Mouse (Mus musculus) liver, embryonic 16.5 days (tissue): ENCODE measurements at regions not wholly inside any gene's neighbourhood (a gene's known extent, or its start where the extent isn't known, plus 50 kb on each side); places are given as distances from the start of the nearest gene placed in this dataset.

Source experiments
- ATAC-seq: fragments of 200-750 bp; cut with Nextera tagmentation; 2 replicates; pipeline ENCODE4 v1.8.0; 2017; ENCODE audit warnings: low read depth, mild to moderate bottlenecking, moderate number of reproducible peaks, moderate library complexity
- H3K27ac ChIP-seq: fragments of 300-500 bp; sonication (generic); 2 replicates; pipeline ENCODE4 v1.5.1; 2014; ENCODE audit warnings: mild to moderate bottlenecking, low read length
- H3K27me3 ChIP-seq: fragments of 300-500 bp; sonication (generic); 2 replicates; pipeline ENCODE4 v1.6.1; 2014; ENCODE audit warnings: low read depth, low read length, mixed read lengths; ENCODE audit not compliant: control insufficient read depth, insufficient read depth
- H3K36me3 ChIP-seq: fragments of 300-500 bp; sonication (generic); 2 replicates; pipeline ENCODE4 v1.6.1; 2014; ENCODE audit warnings: mild to moderate bottlenecking; ENCODE audit not compliant: control insufficient read depth, insufficient read depth
- H3K4me1 ChIP-seq: fragments of 300-500 bp; sonication (generic); 2 replicates; pipeline ENCODE4 v1.6.1; 2014; ENCODE audit warnings: low read depth, low read length, mixed read lengths; ENCODE audit not compliant: control insufficient read depth
- H3K4me2 ChIP-seq: fragments of 300-500 bp; sonication (generic); 2 replicates; pipeline ENCODE4 v1.6.1; 2014; ENCODE audit warnings: low read depth, low read length, mixed read lengths
- H3K4me3 ChIP-seq: fragments of 300-500 bp; sonication (generic); 2 replicates; pipeline ENCODE4 v1.5.1; 2014; ENCODE audit warnings: low read depth, mild to moderate bottlenecking, low read length
- H3K9ac ChIP-seq: fragments of 300-500 bp; sonication (generic); 2 replicates; pipeline ENCODE4 v1.6.1; 2014; ENCODE audit warnings: low read depth, low read length
- H3K9me3 ChIP-seq: fragments of 300-500 bp; sonication (generic); replicated peaks from 2 replicates; pipeline ENCODE4 v1.6.1; 2016; ENCODE audit warnings: low read length; ENCODE audit not compliant: control insufficient read depth
- WGBS: fragments of 180-500 bp; shearing (Covaris S2); extraction: QIAGEN DNeasy Blood & Tissue Kit; methylation state at CpG from one replicate; pipeline ENCODE4 v1.1.7; 2014; ENCODE audit not compliant: insufficient replicate concordance; 5-methylcytosine and 5-hydroxymethylcytosine counted together

DNA sequence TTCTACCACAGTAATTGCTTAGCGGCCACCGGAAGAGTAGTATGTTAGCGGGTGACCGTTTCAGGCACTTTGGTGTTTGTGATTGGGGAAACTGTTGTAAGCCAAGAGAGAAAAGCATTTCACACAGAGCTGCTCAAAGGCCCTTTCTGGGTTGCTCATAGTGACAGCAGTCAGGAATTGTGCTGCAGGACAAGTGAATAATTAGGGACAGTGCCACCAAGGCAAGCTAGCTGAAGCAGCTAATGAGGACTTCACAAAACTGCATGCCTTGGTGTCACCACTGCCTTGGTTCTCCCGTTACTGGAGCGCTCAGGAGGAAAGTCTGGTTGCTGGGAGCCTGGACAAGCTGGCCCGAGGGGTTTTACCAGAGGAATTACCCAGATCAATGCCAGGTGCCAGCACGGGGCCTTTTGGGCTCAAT lies 80.7 kb upstream of the Btg3 start:
- whole genome bisulfite sequencing = 75% methylated on average over 8 of the region's 8 CpGs
- no peak overlapping the region for H3K4me3 ChIP-seq
- no peaks in the 10 kb centered on the region for H3K9me3 ChIP-seq
- no peaks in the 10 kb centered on the region for H3K4me1 ChIP-seq
- no peak overlapping the region for H3K27ac ChIP-seq
- H3K9ac ChIP-seq = no peak overlapping the region
- H3K4me2 ChIP-seq = no peak overlapping the region
- no peaks in the 10 kb centered on the region for H3K27me3 ChIP-seq
- no peaks in the 10 kb centered on the region for H3K36me3 ChIP-seq
- no peak for ATAC-seq

DNA sequence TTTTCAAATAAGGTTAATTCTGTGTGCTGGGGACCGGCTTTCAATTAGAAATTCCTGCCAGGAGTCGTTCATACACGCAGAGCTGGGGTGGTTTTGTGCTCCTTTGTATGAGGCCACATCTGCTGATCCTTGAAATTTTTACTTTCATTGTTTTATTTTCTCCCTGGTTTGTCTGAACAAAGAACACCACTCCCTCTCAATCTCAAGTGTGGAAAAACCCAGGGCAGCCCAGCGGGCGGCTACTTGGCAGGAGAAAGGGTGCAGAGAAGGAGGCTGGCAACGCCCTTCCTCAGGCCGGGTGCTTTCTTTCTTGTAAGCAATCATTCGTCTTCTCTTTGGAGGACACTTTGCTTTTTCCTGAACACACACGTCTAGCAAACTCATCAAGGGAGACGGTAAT lies 79.4 kb upstream of the Btg3 start:
- no peaks in the 10 kb centered on the region for H3K4me1 ChIP-seq
- H3K4me2 ChIP-seq = no peak overlapping the region
- H3K27ac ChIP-seq = no peak overlapping the region
- H3K9ac ChIP-seq = no peak overlapping the region
- WGBS = 59% methylated on average over 10 of the region's 10 CpGs
- no peak overlapping the region for H3K4me3 ChIP-seq
- H3K36me3 ChIP-seq = no peaks in the 10 kb centered on the region
- H3K27me3 ChIP-seq = no peaks in the 10 kb centered on the region
- no peaks in the 10 kb centered on the region for H3K9me3 ChIP-seq
- no peak for ATAC-seq

DNA sequence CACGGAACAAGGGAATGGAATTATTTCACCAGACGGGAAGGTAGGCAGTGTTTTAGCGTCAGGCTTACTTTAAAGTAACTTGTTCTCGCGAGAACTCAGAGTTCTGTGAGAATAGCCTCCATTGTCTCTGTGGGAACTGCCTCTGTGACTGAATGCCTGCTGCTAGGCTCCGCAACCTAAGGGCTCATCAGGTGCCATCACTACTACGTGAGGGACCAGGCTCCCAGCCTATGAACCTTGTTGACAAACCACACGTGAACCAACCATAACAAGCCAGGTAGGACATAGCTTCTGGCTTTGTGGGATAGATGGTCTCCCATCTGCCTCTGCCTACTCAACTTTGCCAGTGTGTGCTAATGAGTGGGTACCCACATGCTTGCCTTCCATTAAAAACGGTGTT lies 77.5 kb upstream of the Btg3 start:
- WGBS = 68% methylated on average over 9 of the region's 9 CpGs
- ATAC-seq = no peak
- no peaks in the 10 kb centered on the region for H3K4me1 ChIP-seq
- no peaks in the 10 kb centered on the region for H3K27me3 ChIP-seq
- H3K9me3 ChIP-seq = no peaks in the 10 kb centered on the region
- H3K9ac ChIP-seq = no peak overlapping the region
- H3K4me2 ChIP-seq = no peak overlapping the region
- H3K4me3 ChIP-seq = no peak overlapping the region
- H3K36me3 ChIP-seq = no peaks in the 10 kb centered on the region
- no peak overlapping the region for H3K27ac ChIP-seq

GRCm38 (mm10) chr16:78452303-78452702 lies 75.3 kb upstream of the Btg3 start:
- Histone ChIP-seq H3K4me3 (no peak overlapping the region), H3K9ac (no peak overlapping the region), H3K4me2 (no peak overlapping the region), H3K27ac (no peak overlapping the region), H3K27me3 (no peaks in the 10 kb centered on the region), H3K9me3 (0 out of 2 replicates have a peak, but pooled peaks cover 2% of the 10 kb centered on the region), H3K36me3 (no peaks in the 10 kb centered on the region), H3K4me1 (no peaks in the 10 kb centered on the region)
- no peak for ATAC-seq
- WGBS = 5% methylated on average over 10 of the region's 10 CpGs

DNA sequence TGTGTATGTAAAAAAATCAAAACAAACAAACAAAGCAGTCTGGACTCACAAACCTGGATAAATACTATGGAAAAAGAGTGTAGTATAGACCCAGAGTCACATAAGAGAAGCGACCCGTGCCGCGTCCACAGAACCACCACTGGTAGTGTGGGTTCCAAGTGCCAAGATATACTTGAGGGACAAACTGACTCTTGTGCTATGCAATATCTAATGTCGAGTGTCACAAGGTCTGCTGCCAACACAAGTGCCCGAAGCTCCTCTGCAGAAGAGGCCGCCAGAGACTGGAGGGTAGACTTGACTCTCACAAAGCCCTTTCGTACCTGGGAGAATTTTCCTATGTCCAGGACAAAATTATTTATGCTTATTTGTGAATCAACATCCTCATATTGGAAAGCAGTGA lies 74.8 kb upstream of the Btg3 start:
- Histone ChIP-seq H3K27me3 (no peaks in the 10 kb centered on the region), H3K4me3 (no peak overlapping the region), H3K27ac (no peak overlapping the region), H3K9me3 (0 out of 2 replicates have a peak, but pooled peaks cover 2% of the 10 kb centered on the region), H3K36me3 (no peaks in the 10 kb centered on the region), H3K9ac (no peak overlapping the region), H3K4me2 (no peak overlapping the region), H3K4me1 (no peaks in the 10 kb centered on the region)
- no peak for ATAC-seq
- 66% methylated on average over 8 of the region's 8 CpGs for WGBS

DNA sequence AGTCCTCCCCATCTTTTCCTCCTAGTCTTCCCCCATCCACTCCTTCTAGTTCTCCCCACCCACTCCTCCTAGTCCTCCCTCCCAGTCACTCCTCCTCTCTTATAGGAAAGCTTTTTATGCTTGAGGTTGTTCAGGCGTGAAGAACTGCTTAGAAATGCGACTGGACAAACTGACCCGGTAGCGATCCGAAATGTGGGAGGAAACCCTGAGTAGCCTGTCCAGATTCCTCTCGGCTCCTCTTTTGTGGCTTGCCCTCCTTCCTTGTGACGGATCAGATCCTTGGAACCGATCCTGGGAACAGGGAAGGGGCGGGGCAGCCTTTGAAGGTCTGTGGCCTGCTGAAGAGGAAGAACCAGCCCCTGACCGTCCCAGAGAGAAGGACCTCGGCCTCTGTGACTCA lies 74.3 kb upstream of the Btg3 start:
- Histone ChIP-seq H3K9ac (no peak overlapping the region), H3K4me2 (no peak overlapping the region), H3K27ac (no peak overlapping the region), H3K36me3 (no peaks in the 10 kb centered on the region), H3K4me3 (no peak overlapping the region), H3K9me3 (0 out of 2 replicates have a peak, but pooled peaks cover 2% of the 10 kb centered on the region), H3K27me3 (no peaks in the 10 kb centered on the region), H3K4me1 (no peaks in the 10 kb centered on the region)
- WGBS = 67% methylated on average over 11 of the region's 11 CpGs
- ATAC-seq = no peak

- H3K27ac ChIP-seq = no peak overlapping the region
- no peak overlapping the region for H3K9ac ChIP-seq
- no peak overlapping the region for H3K4me2 ChIP-seq
- no peaks in the 10 kb centered on the region for H3K36me3 ChIP-seq
- H3K9me3 ChIP-seq = 0 out of 2 replicates have a peak, but pooled peaks cover 2% of the 10 kb centered on the region
- H3K27me3 ChIP-seq = no peaks in the 10 kb centered on the region
- H3K4me1 ChIP-seq = no peaks in the 10 kb centered on the region
- ATAC-seq = no peak
- 74% methylated on average over 4 of the region's 8 CpGs for WGBS
- H3K4me3 ChIP-seq = no peak overlapping the region
Measured at GRCm38 (mm10) chr16:78449231-78449630, 72.2 kb upstream of the Btg3 start.

GRCm38 (mm10) chr16:78443262-78443661 lies 66.3 kb upstream of the Btg3 start:
- ATAC-seq = no peak
- no peaks in the 10 kb centered on the region for H3K36me3 ChIP-seq
- H3K9me3 ChIP-seq = no peaks in the 10 kb centered on the region
- no peak overlapping the region for H3K4me3 ChIP-seq
- H3K9ac ChIP-seq = no peak overlapping the region
- no peaks in the 10 kb centered on the region for H3K27me3 ChIP-seq
- H3K4me2 ChIP-seq = no peak overlapping the region
- WGBS = 71% methylated on average over 8 of the region's 8 CpGs
- no peak overlapping the region for H3K27ac ChIP-seq
- no peaks in the 10 kb centered on the region for H3K4me1 ChIP-seq

GRCm38 (mm10) chr16:78442830-78443229 lies 65.8 kb upstream of the Btg3 start:
- H3K4me1 ChIP-seq = no peaks in the 10 kb centered on the region
- 69% methylated on average over 7 of the region's 7 CpGs for WGBS
- no peak overlapping the region for H3K4me2 ChIP-seq
- ATAC-seq = no peak
- no peak overlapping the region for H3K9ac ChIP-seq
- no peaks in the 10 kb centered on the region for H3K27me3 ChIP-seq
- no peaks in the 10 kb centered on the region for H3K9me3 ChIP-seq
- no peak overlapping the region for H3K27ac ChIP-seq
- no peak overlapping the region for H3K4me3 ChIP-seq
- H3K36me3 ChIP-seq = no peaks in the 10 kb centered on the region

DNA sequence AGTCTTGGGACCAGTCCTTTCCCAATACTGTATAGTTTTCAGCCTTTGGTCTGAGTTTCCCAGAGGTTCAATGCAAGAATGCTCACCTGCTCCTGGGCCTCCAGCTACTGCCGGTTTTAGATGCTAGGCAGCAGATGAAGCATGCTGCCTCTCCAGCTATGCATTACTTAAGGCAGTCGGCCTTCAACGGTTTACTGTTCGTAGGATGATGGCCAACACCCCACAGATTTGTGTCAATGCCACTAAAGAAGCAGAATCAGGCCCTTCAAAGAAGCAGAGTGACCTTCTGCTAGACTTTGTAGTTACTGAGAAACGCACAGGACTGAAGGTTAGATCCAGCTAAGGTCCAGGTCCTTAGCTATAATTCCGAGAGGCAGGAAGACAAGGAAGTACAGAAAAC lies 65.0 kb upstream of the Btg3 start:
- Histone ChIP-seq H3K36me3 (no peaks in the 10 kb centered on the region), H3K27ac (no peak overlapping the region), H3K4me2 (no peak overlapping the region), H3K4me3 (no peak overlapping the region), H3K9ac (no peak overlapping the region), H3K9me3 (no peaks in the 10 kb centered on the region), H3K4me1 (no peaks in the 10 kb centered on the region), H3K27me3 (no peaks in the 10 kb centered on the region)
- ATAC-seq = no peak
- 63% methylated on average over 6 of the region's 6 CpGs for WGBS
